Mouse (Mus musculus) myocyte (in vitro differentiated cells): ENCODE measurements around the gene Card6. TPM values are rescaled to one million over a fixed set of nuclear protein-coding genes. Genes with fewer than 3 reads are reported as not detected.

Experiments used
- H3K27me3 ChIP-seq: one replicate; pipeline ENCODE4 v1.6.1; 2011; ENCODE audit not compliant: control insufficient read depth, insufficient read depth, insufficient read length
- H3K36me3 ChIP-seq: one replicate; pipeline ENCODE4 v1.6.1; 2011; ENCODE audit not compliant: control insufficient read depth, insufficient read depth
- H3K4me2 ChIP-seq: one replicate; pipeline ENCODE4 v1.6.1; 2011; ENCODE audit warnings: low read depth, control low read depth
- H3K4me3 ChIP-seq: one replicate; pipeline ENCODE4 v1.5.1; 2011; ENCODE audit warnings: mild to moderate bottlenecking, control low read depth, moderate library complexity
- H3K79me2 ChIP-seq: one replicate; pipeline ENCODE4 v1.6.1; 2011; ENCODE audit not compliant: control insufficient read depth, insufficient read depth
- H3ac ChIP-seq: one replicate; pipeline ENCODE4 v1.6.1; 2011; ENCODE audit not compliant: control insufficient read depth, insufficient read length
- CEBPB ChIP-seq: IDR thresholded peaks from 2 replicates; pipeline ENCODE4 v1.6.1; 2011; ENCODE audit warnings: mild to moderate bottlenecking, moderate library complexity; ENCODE audit not compliant: poor library complexity, insufficient read depth, severe bottlenecking
- E2F4 ChIP-seq: IDR thresholded peaks from one replicate; pipeline ENCODE4 v1.6.1; 2011; ENCODE audit warnings: mild to moderate bottlenecking, control low read depth, moderate library complexity; ENCODE audit not compliant: insufficient read depth
- MAX ChIP-seq: IDR thresholded peaks from one replicate; pipeline ENCODE4 v1.6.1; 2011; ENCODE audit warnings: low read depth, mild to moderate bottlenecking, control low read depth
- MYOD1 ChIP-seq, 3 experiments: IDR thresholded peaks; one replicate each; pipeline ENCODE4 v1.6.1; 2011; ENCODE audit warnings: control low read depth in 2 of 3, low read depth in 2 of 3, mild to moderate bottlenecking in 2 of 3, moderate library complexity in 1 of 3; ENCODE audit not compliant: insufficient read length in 2 of 3, control insufficient read depth in 1 of 3
- MYOG ChIP-seq, 3 experiments: IDR thresholded peaks; one replicate each; pipeline ENCODE4 v1.6.1; 2011; ENCODE audit warnings: control low read depth in 2 of 3, low read depth in 2 of 3, mild to moderate bottlenecking in 2 of 3; ENCODE audit not compliant: insufficient read length in 2 of 3, control insufficient read depth in 1 of 3, insufficient read depth in 1 of 3
- POLR2A ChIP-seq: IDR thresholded peaks from one replicate; pipeline ENCODE4 v1.6.1; 2011; ENCODE audit warnings: low read depth, mild to moderate bottlenecking, control low read depth, moderate library complexity; ENCODE audit not compliant: insufficient read length
- POLR2AphosphoS2 ChIP-seq: IDR thresholded peaks from one replicate; pipeline ENCODE4 v1.6.1; 2011; ENCODE audit warnings: low read depth, control low read depth; ENCODE audit not compliant: insufficient read length
- REST ChIP-seq: IDR thresholded peaks from one replicate; pipeline ENCODE4 v1.6.1; 2011; ENCODE audit warnings: mild to moderate bottlenecking, control low read depth, moderate library complexity; ENCODE audit not compliant: insufficient read depth, insufficient read length
- SRF ChIP-seq: IDR thresholded peaks from one replicate; pipeline ENCODE4 v1.6.1; 2011; ENCODE audit warnings: low read depth; ENCODE audit not compliant: control insufficient read depth, insufficient read length
- TCF12 ChIP-seq: IDR thresholded peaks from one replicate; pipeline ENCODE4 v1.6.1; 2011; ENCODE audit warnings: mild to moderate bottlenecking, control low read depth; ENCODE audit not compliant: poor library complexity, insufficient read depth, severe bottlenecking
- TCF3 ChIP-seq: IDR thresholded peaks from one replicate; pipeline ENCODE4 v1.6.1; 2011; ENCODE audit warnings: low read depth, control low read depth; ENCODE audit not compliant: insufficient read length
- USF1 ChIP-seq: IDR thresholded peaks from one replicate; pipeline ENCODE4 v1.6.1; 2011; ENCODE audit warnings: low read depth, mild to moderate bottlenecking, control low read depth, moderate library complexity
- polyA plus RNA-seq: library from polyadenylated mRNA; unstranded; fragments of >200 nt; fragmentation: generic; extraction: Trizol; gene quantifications from one replicate; pipeline ENCODE4 v1.2.1, GENCODE M21; 2012; ENCODE audit warnings: missing spikeins

Gene Card6
- polyA plus RNA-seq, 1 experiment = 4.2 TPM

DNA sequence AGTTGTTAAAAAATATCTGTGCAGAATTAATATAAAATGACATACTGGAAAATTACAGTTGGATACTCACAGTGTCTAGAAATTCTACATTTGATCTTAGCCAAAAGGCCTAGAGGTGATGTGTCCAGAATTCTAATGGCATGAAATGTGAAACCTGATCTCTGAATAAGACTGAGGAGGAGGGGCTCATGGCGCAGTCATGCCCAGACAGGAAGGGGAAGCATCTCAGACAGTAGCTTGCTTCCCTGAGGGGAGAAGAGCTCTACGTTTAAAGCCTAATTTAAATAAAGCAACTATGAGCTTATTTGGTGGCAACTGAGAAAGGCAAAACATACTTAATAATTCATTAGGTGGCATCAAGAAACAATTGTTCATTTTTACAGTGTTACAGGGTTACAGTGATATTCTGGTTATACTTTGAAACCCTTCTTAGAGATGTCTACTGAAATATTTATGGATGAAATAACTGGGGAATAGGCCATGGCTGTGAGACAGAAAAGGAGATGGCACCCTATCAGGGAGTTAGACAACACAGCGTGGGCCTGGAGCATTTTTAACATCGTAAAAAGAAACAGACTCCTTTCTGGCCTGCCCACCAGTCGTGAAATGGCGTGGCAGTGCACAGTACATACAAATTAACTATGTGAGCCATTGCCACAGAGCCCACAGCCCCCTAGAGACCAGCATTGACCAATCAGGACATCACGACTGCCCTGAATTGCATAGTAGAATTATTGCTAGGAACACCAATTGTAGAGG is 19.3 kb downstream of the Card6 start:
- no peak overlapping the region for H3ac ChIP-seq
- TF ChIP-seq REST (no peak), TCF3 (no peak), USF1 (no peak), E2F4 (no peak), TCF12 (no peak), CEBPB (no peak), MYOD1 (IDR thresholded peaks at IDR 0.05; ENCODE audit: control insufficient read depth in 1 of 3, insufficient read length in 2 of 3, low read depth in 2 of 3) (no peak), POLR2AphosphoS2 (no peak), MYOG (IDR thresholded peaks at IDR 0.05; ENCODE audit: control insufficient read depth in 1 of 3, insufficient read depth in 1 of 3, insufficient read length in 2 of 3, low read depth in 2 of 3) (no peak), SRF (no peak), MAX (no peak), POLR2A (no peak)
- no peak overlapping the region for H3K4me2 ChIP-seq
- no peak overlapping the region for H3K4me3 ChIP-seq
- H3K36me3 ChIP-seq = no peaks in the 10 kb centered on the region
- no peaks in the 10 kb centered on the region for H3K27me3 ChIP-seq
- no peaks in the 10 kb centered on the region for H3K79me2 ChIP-seq

DNA sequence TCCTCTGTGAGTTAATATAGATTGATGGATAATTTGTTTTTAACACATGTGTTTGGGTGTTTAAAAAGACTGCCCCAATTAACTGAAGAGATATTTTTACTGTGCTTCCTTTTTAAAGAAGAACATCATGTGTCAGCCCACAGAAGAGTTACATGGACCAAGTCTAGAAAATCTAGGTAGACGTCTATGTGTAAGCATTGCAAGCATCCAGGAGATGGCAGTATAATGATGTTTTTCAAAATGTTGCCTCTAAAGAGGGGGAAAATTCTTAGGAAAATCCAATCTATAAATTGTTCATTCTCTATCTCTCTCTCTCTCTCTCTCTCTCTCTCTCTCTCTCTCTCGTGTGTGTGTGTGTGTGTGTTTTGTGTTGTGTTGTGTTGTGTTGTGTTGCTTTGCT is 22.2 kb downstream of the Card6 start:
- H3K79me2 ChIP-seq = no peaks in the 10 kb centered on the region
- TF ChIP-seq TCF3 (no peak), POLR2A (no peak), REST (no peak), SRF (no peak), MYOG (IDR thresholded peaks at IDR 0.05; ENCODE audit: control insufficient read depth in 1 of 3, insufficient read depth in 1 of 3, insufficient read length in 2 of 3, low read depth in 2 of 3) (no peak)
- H3ac ChIP-seq = no peak overlapping the region

DNA sequence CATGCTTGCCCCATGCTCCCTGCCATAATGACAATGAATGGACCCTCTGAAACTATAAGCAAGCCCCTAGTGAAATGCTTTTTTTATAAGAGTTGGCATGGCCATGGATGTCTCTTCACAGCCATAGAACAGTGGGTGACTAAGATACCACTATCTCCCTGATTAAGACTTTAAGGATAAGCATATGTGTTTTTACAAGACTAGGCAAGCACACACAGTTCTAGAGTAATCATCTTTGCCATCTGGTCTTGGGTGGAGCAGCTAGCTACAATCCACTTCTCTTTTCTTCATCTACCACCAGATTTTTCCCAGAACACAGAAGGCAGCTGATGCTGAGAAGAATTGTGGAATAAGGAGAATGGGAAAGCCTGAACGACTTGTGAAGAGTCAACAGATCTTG is 27.1 kb downstream of the Card6 start:
- TF ChIP-seq TCF3 = no peak
- no peak for TF ChIP-seq POLR2A
- no peak for TF ChIP-seq E2F4
- no peak for TF ChIP-seq POLR2AphosphoS2
- TF ChIP-seq MAX = no peak
- no peak for TF ChIP-seq REST
- no peak for TF ChIP-seq TCF12
- no peak for TF ChIP-seq CEBPB
- TF ChIP-seq SRF = no peak
- Histone ChIP-seq H3K36me3 (no peaks in the 10 kb centered on the region), H3K79me2 (no peaks in the 10 kb centered on the region), H3K4me2 (no peak overlapping the region), H3K4me3 (no peak overlapping the region), H3K27me3 (no peaks in the 10 kb centered on the region), H3ac (no peak overlapping the region)

More for the DNA sequence above, 22.2 kb downstream of the Card6 start:
- no peaks in the 10 kb centered on the region for H3K27me3 ChIP-seq
- no peaks in the 10 kb centered on the region for H3K36me3 ChIP-seq
- no peak overlapping the region for H3K4me3 ChIP-seq
- H3K4me2 ChIP-seq = no peak overlapping the region

DNA sequence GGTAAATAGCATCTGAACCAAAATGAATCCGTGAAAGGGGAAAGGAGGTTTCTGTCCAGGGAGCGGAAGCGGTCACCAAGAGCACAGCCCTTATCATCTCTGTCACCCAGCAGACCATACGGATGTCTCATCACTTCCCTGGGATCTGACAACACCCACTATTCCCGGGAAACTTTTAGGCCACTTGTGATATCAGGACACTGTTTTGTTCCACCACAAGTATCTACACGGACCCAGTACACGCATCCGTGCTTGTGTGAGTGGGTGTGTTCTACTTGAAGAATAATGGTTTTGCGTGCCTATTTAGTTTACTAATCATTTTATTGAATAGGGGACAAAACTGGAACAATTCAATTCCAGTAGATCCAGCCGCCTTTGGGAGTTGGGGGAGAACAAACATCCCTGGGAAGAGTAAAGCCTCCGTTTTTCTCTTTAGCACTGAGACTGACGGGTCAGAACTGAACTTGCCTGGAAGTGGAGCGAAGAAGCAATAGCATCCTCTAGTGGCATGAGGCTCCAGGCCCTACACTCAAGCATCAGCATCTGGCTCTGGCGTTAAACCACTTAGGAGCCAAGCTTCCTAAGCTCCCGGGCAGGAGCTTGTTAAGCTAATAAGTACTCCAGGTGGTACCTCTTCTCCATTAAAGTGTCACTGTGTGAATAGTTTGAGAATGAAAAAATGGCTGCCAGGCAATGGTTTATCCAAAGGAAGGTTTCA is 39.4 kb downstream of the Card6 start:
- H3K27me3 ChIP-seq = peaks cover 3% of the 10 kb centered on the region
- H3K36me3 ChIP-seq = no peaks in the 10 kb centered on the region
- H3K79me2 ChIP-seq = no peaks in the 10 kb centered on the region
- TF ChIP-seq REST = no peak
- TF ChIP-seq CEBPB = no peak
- no peak for TF ChIP-seq TCF12
- TF ChIP-seq SRF = no peak
- TF ChIP-seq MAX = no peak
- no peak for TF ChIP-seq MYOG (IDR thresholded peaks at IDR 0.05; ENCODE audit: control insufficient read depth in 1 of 3, insufficient read depth in 1 of 3, insufficient read length in 2 of 3, low read depth in 2 of 3)
- no peak for TF ChIP-seq POLR2AphosphoS2
- TF ChIP-seq POLR2A = no peak
- TF ChIP-seq E2F4 = no peak
- TF ChIP-seq USF1 = no peak
- no peak for TF ChIP-seq MYOD1 (IDR thresholded peaks at IDR 0.05; ENCODE audit: control insufficient read depth in 1 of 3, insufficient read length in 2 of 3, low read depth in 2 of 3)
- no peak for TF ChIP-seq TCF3
- H3K4me3 ChIP-seq = no peak overlapping the region
- no peak overlapping the region for H3K4me2 ChIP-seq
- H3ac ChIP-seq = no peak overlapping the region
